Mouse (Mus musculus) lung, adult 2 months (tissue): Measurements from ENCODE around the gene Dennd6b. TPM values are rescaled to one million over a fixed set of nuclear protein-coding genes. Genes with fewer than 3 reads are reported as not detected.
A peak's percentile ranks its signal among the peaks of the same experiment; 100 is the strongest.

Source experiments
- DNase-seq: peaks from one replicate; pipeline ENCODE4 v3.0.0; 2022
- H3K4me1 ChIP-seq: fragments of 200-500 bp; 2 replicates; pipeline ENCODE4 v1.6.1; 2011; ENCODE audit warnings: low read length; ENCODE audit not compliant: control insufficient read depth, insufficient read depth
- H3K4me3 ChIP-seq: fragments of 200-500 bp; replicated peaks from 2 replicates; pipeline ENCODE3; 2011; ENCODE audit warnings: low read depth, mild to moderate bottlenecking, control low read depth, low read length; ENCODE audit errors: extremely low read depth
- CTCF ChIP-seq: fragments of 200-500 bp; IDR thresholded peaks from 2 replicates; pipeline ENCODE4 v1.5.1; 2011; ENCODE audit warnings: mild to moderate bottlenecking, low read length, control low read depth; ENCODE audit not compliant: insufficient read depth
- POLR2A ChIP-seq: fragments of 200-500 bp; IDR thresholded peaks from 2 replicates; pipeline ENCODE4 v1.6.1; 2011; ENCODE audit warnings: low read depth, mild to moderate bottlenecking, control low read depth, low read length, borderline replicate concordance; ENCODE audit errors: extremely low read depth
- WGBS: fragments of 180-500 bp; shearing (Covaris S2); methylation state at CpG from one replicate; pipeline ENCODE4 v1.1.7; 2018; 5-methylcytosine and 5-hydroxymethylcytosine counted together
- polyA plus RNA-seq: library from polyadenylated mRNA; depleted of rRNA; stranded (reverse); fragments of >200 nt; gene quantifications from 2 replicates; pipeline ENCODE4 v1.2.3, GENCODE M21; 2012; rRNA removed

The Dennd6b gene
- 15.6 and 17.2 TPM in 2 replicates for polyA plus RNA-seq

- Histone ChIP-seq H3K4me3 (peak within 1 kb of the TSS; percentile 99), H3K4me1 (peaks cover 4% of the 10 kb centered on the region; the same call in 1 of the 2 replicates)
- DNase-seq: peak; percentile 93
- peak; percentile 83 for TF ChIP-seq CTCF
- peak; percentile 34; the same call in 1 of the 2 replicates for TF ChIP-seq POLR2A
- under 1% methylated on average over 38 of the region's 38 CpGs for WGBS
Measured at GRCm38 (mm10) chr15:89196313-89196706, at the start of gene Dennd6b. Dennd6b (minus strand) TSS chr15:89196496.

GRCm38 (mm10) chr15:89241025-89241424 is 44.7 kb upstream of the Dennd6b start:
- no peak for DNase-seq
- TF ChIP-seq POLR2A (no peak), CTCF (no peak)
- no peak overlapping the region for H3K4me3 ChIP-seq
- H3K4me1 ChIP-seq: no peaks in the 10 kb centered on the region; the same call in none of the 2 replicates
- WGBS: 60% methylated on average over 2 of the region's 2 CpGs

DNA sequence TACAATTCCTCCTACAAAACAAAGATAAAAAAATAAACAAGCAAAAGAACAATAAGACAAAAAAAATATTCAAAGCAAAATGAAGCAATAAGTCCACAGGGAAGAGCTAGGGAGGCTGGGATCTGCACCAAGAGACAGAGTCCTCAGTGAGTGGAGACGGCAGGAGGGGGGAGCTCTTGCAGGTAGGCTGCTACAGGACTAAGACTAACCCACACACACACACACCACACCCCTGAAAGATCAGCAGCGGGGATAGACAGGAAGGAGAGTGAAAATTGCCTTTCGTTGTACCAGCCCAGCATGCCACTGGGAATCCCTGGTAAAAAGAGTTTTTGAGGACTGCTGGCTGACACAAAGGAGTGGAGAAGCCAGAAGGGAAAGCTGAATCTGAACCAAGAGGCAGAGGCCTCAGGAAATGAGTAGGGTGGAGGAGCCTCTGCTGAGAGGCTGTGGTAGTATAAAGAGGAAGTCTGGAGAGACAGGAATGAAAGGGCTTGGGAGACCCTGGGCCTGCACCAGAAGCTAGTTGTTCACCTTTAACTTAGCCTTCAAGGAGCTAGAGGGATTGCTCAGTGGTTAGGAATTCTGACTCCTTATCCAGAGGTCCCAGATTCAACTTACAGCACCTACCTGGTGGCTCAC is 43.6 kb upstream of the Dennd6b start:
- no peak for DNase-seq
- no peaks in the 10 kb centered on the region; the same call in none of the 2 replicates for H3K4me1 ChIP-seq
- TF ChIP-seq POLR2A (no peak), CTCF (no peak)
- no peak overlapping the region for H3K4me3 ChIP-seq
- 33% methylated on average over 3 of the region's 3 CpGs for WGBS

DNA sequence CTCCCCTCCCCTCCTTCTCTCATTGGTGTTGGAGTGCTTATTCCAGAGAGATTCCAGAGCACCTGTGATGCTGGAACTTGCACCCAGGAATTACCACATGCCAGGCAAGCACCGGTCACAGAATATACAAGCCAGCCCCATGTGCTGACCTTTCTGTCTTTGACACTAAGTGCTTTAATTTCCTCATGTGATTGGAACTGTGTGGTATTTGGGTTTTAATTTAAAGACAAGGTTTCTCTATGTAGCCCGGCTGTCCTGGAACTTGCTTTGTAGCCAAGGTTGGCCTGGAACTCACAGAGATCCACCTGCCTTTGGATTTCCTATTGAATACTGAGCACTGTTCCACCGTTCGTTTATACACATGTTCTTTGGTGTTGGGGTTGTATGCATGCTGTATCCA is 37.8 kb upstream of the Dennd6b start:
- no peak for DNase-seq
- TF ChIP-seq CTCF: no peak
- no peak for TF ChIP-seq POLR2A
- WGBS: 90% methylated on average over 4 of the region's 4 CpGs
- Histone ChIP-seq H3K4me1 (no peaks in the 10 kb centered on the region), H3K4me3 (no peak overlapping the region)

- Histone ChIP-seq H3K4me3 (no peak overlapping the region), H3K4me1 (no peaks in the 10 kb centered on the region)
- no peak for TF ChIP-seq POLR2A
- TF ChIP-seq CTCF: 0 out of 2 replicates have a peak, but pooled peaks have one; percentile 17
- DNase-seq: no peak
- 33% methylated on average over 2 of the region's 2 CpGs for WGBS
Measured at GRCm38 (mm10) chr15:89233586-89233985, 37.3 kb upstream of the Dennd6b start.

DNA sequence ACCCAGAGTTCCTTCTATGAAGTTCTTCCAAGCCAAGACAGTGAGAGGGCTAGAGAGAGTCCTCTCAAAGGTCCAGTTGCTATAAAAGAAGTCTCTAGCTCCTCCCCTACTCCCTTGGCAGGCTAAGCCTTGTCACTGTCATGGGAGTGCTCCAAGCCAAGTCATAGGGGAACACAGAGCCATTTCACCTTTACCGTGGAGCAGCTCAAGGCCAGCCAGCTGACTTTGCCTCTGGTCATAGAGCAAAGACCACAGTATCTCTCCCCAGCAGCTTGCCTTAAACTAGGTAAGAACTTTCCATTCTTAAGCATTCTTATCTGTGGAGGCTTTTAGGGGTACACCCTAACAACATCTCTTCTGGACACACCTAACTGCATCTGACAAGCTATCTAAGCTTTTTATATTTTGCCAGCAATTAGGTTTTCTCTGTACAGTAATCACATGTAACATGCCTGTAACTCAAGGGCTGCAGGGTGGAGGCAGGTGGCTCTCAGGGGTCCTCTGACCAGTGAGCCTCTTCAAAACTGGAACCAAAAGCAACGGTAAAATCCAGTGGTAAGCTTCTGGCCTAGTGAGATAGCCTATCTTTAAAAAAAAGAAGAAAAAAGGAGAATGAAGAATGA is 19.4 kb upstream of the Dennd6b start:
- no peak for DNase-seq
- Histone ChIP-seq H3K4me1 (no peaks in the 10 kb centered on the region; the same call in 1 of the 2 replicates), H3K4me3 (no peak overlapping the region)
- 65% methylated on average over 2 of the region's 2 CpGs for WGBS
- TF ChIP-seq POLR2A (no peak), CTCF (no peak)

- TF ChIP-seq CTCF (no peak), POLR2A (no peak)
- 94% methylated on average over 3 of the region's 3 CpGs for WGBS
- H3K4me1 ChIP-seq: no peaks in the 10 kb centered on the region; the same call in 1 of the 2 replicates
- DNase-seq: no peak
- no peak overlapping the region for H3K4me3 ChIP-seq
Measured at GRCm38 (mm10) chr15:89214953-89215352, 18.7 kb upstream of the Dennd6b start.

DNA sequence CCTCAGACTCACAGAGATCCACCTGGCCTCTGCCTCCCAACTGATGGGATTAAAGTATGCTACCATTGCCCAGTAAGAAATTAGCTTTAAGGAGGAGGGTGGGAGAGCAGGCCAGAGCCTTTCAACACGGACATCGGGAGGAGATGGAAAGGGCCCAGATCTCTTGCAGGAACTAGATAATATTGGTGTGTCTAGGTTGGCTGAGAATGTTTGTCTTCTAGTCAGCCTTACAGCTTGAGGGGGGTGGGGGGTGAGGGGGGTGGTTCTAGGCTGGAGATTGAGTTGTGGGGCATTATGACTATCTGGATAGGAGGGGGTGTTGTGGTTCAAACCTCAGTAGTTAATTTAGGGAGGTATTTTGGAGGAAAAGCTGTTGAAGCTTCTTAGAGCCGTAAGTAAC is 17.2 kb upstream of the Dennd6b start:
- WGBS: 69% methylated on average over 3 of the region's 3 CpGs
- DNase-seq: no peak

GRCm38 (mm10) chr15:89212495-89212894 is 16.2 kb upstream of the Dennd6b start:
- TF ChIP-seq POLR2A (no peak), CTCF (no peak)
- Histone ChIP-seq H3K4me1 (no peaks in the 10 kb centered on the region; the same call in 1 of the 2 replicates), H3K4me3 (no peak overlapping the region)
- 69% methylated on average over 6 of the region's 6 CpGs for WGBS
- no peak for DNase-seq

More for the DNA sequence above, 17.2 kb upstream of the Dennd6b start:
- H3K4me1 ChIP-seq: no peaks in the 10 kb centered on the region; the same call in 1 of the 2 replicates
- H3K4me3 ChIP-seq: no peak overlapping the region
- TF ChIP-seq POLR2A (no peak), CTCF (no peak)

GRCm38 (mm10) chr15:89211716-89212461 is 15.6 kb upstream of the Dennd6b start:
- TF ChIP-seq CTCF: no peak
- no peak for TF ChIP-seq POLR2A
- Histone ChIP-seq H3K4me1 (no peaks in the 10 kb centered on the region; the same call in 1 of the 2 replicates), H3K4me3 (peak overlapping the region; percentile 82)
- WGBS: 3% methylated on average over 35 of the region's 35 CpGs
- no peak for DNase-seq
